Mouse (Mus musculus) bone marrow macrophage, adult 2 months (primary cell): ENCODE data around the gene Pbrm1.

ENCODE experiments used
- CTCF ChIP-seq: IDR thresholded peaks from 2 replicates; pipeline ENCODE4 v1.5.1; 2012; ENCODE audit warnings: low read depth, mild to moderate bottlenecking, low read length, moderate library complexity
- POLR2A ChIP-seq: IDR thresholded peaks from 2 replicates; pipeline ENCODE4 v1.6.1; 2012; ENCODE audit warnings: mild to moderate bottlenecking, low read depth, low read length, borderline replicate concordance

- TF ChIP-seq CTCF (no peak), POLR2A (no peak)
These were observed at the start of gene Pbrm1, which contains the start of gene Gnl3 for GRCm38 (mm10) chr14:31018860-31019291.
